Mouse (Mus musculus): ENCODE results near the gene Fank1.

GRCm38 (mm10) chr7:133889986-133890385, 113.3 kb downstream of the Fank1 start:
- TF ChIP-seq CTCF (IDR thresholded peaks at IDR 0.05) (no peak), POLR2A (IDR thresholded peaks at IDR 0.05; ENCODE audit: insufficient read depth, low read depth, low read length) (no peak)
